Mouse (Mus musculus) granulocyte monocyte progenitor cell, adult 5-6 weeks (primary cell): ENCODE data around the gene Zbtb4. TPM values are rescaled to one million over a fixed set of nuclear protein-coding genes. Genes with fewer than 3 reads are reported as not detected.

Experiments used
- ATAC-seq: replicated peaks from 2 replicates; pipeline ENCODE4 v1.8.0; 2016; ENCODE audit warnings: mild to moderate bottlenecking, moderate TSS enrichment, inconsistent platforms; ENCODE audit not compliant: poor library complexity, severe bottlenecking
- total RNA-seq, 2 experiments: library from RNA; stranded (forward) in 1 of 2; stranded (reverse) in 1 of 2; fragments of 200-712, 200-1000 nt in 1 of 2; fragments of >200 nt in 1 of 2; fragmentation: Nextera tagmentation in 1 of 2; gene quantifications; 2 replicates each; pipeline ENCODE4 v1.2.3; 2014 to 2017

Gene Zbtb4
- total RNA-seq, 2 experiments from 2014 or later = 0.26 to 1.8 TPM

GRCm38 (mm10) chr11:69833554-69833953 is 67.8 kb downstream of the Zbtb4 start:
- no peak for ATAC-seq

Other genes starting within 250 kb of the Zbtb4 start
Only the 30 nearest of the 44 such genes appear.
- gene Shbg, start 148.0 kb upstream of the Zbtb4 start, total RNA-seq (2014; fragmentation: Nextera tagmentation) = not detected in 2 replicates
- gene Shbg, start 148.0 kb upstream of the Zbtb4 start, total RNA-seq (2017) = not detected in 2 replicates
- not detected in 2 replicates for gene Sat2, start 143.9 kb upstream of the Zbtb4 start, total RNA-seq (2014; fragmentation: Nextera tagmentation)
- gene Sat2, start 143.9 kb upstream of the Zbtb4 start, total RNA-seq (2017) = 1.8 TPM in 1 of 2 replicates, not detected in the other
- 47.4 and 65.8 TPM in 2 replicates for gene Fxr2, start 132.9 kb upstream of the Zbtb4 start, total RNA-seq (2014; fragmentation: Nextera tagmentation)
- gene Fxr2, start 132.9 kb upstream of the Zbtb4 start, total RNA-seq (2017) = 34.1 and 37.1 TPM in 2 replicates
- gene Sox15, start 110.6 kb upstream of the Zbtb4 start, total RNA-seq (2014; fragmentation: Nextera tagmentation) = not detected in 2 replicates
- gene Sox15, start 110.6 kb upstream of the Zbtb4 start, total RNA-seq (2017) = not detected in 2 replicates
- gene Mpdu1, start 103.3 kb upstream of the Zbtb4 start, total RNA-seq (2014; fragmentation: Nextera tagmentation) = 40.7 and 48.6 TPM in 2 replicates
- gene Mpdu1, start 103.3 kb upstream of the Zbtb4 start, total RNA-seq (2017) = 58.5 and 67.9 TPM in 2 replicates
- gene Cd68, start 99.8 kb upstream of the Zbtb4 start, total RNA-seq (2014; fragmentation: Nextera tagmentation) = 29.7 and 52.0 TPM in 2 replicates
- gene Cd68, start 99.8 kb upstream of the Zbtb4 start, total RNA-seq (2017) = 27.0 and 47.7 TPM in 2 replicates
- gene Eif4a1, start 93.5 kb upstream of the Zbtb4 start, total RNA-seq (2014; fragmentation: Nextera tagmentation) = 969 and 995 TPM in 2 replicates
- gene Eif4a1, start 93.5 kb upstream of the Zbtb4 start, total RNA-seq (2017) = 1,214 and 1,335 TPM in 2 replicates
- 99.4 and 106 TPM in 2 replicates for gene Senp3, start 83.8 kb upstream of the Zbtb4 start, total RNA-seq (2014; fragmentation: Nextera tagmentation)
- gene Senp3, start 83.8 kb upstream of the Zbtb4 start, total RNA-seq (2017) = 95.6 and 98.9 TPM in 2 replicates
- gene Tnfsf13, start 80.1 kb upstream of the Zbtb4 start, total RNA-seq (2014; fragmentation: Nextera tagmentation) = 5.4 and 27.7 TPM in 2 replicates
- 38.0 and 41.8 TPM in 2 replicates for gene Tnfsf13, start 80.1 kb upstream of the Zbtb4 start, total RNA-seq (2017)
- 2.1 and 6.1 TPM in 2 replicates for gene Tnfsf12, start 70.1 kb upstream of the Zbtb4 start, total RNA-seq (2014; fragmentation: Nextera tagmentation)
- gene Tnfsf12, start 70.1 kb upstream of the Zbtb4 start, total RNA-seq (2017) = 0.46 and 1.6 TPM in 2 replicates
- gene Tnfsfm13, start 69.8 kb upstream of the Zbtb4 start, total RNA-seq (2014; fragmentation: Nextera tagmentation) = 4.9 and 6.6 TPM in 2 replicates
- gene Tnfsfm13, start 69.8 kb upstream of the Zbtb4 start, total RNA-seq (2017) = 3.6 and 6.1 TPM in 2 replicates
- 153 and 165 TPM in 2 replicates for gene Polr2a, start 7.3 kb upstream of the Zbtb4 start, total RNA-seq (2014; fragmentation: Nextera tagmentation)
- gene Polr2a, start 7.3 kb upstream of the Zbtb4 start, total RNA-seq (2017) = 30.2 and 38.5 TPM in 2 replicates
- not detected in 2 replicates for gene Slc35g3, start 3.9 kb upstream of the Zbtb4 start, total RNA-seq (2014; fragmentation: Nextera tagmentation)
- not detected in 2 replicates for gene Slc35g3, start 3.9 kb upstream of the Zbtb4 start, total RNA-seq (2017)
- gene Chrnb1, start 30.0 kb downstream of the Zbtb4 start, total RNA-seq (2014; fragmentation: Nextera tagmentation) = not detected in 2 replicates
- gene Chrnb1, start 30.0 kb downstream of the Zbtb4 start, total RNA-seq (2017) = 0.82 TPM in 1 of 2 replicates, not detected in the other
- 1.6 and 2.9 TPM in 2 replicates for gene Fgf11, start 35.9 kb downstream of the Zbtb4 start, total RNA-seq (2014; fragmentation: Nextera tagmentation)
- gene Fgf11, start 35.9 kb downstream of the Zbtb4 start, total RNA-seq (2017) = not detected in 2 replicates
- gene Tmem102, start 39.7 kb downstream of the Zbtb4 start, total RNA-seq (2014; fragmentation: Nextera tagmentation) = not detected in 2 replicates
- not detected in 2 replicates for gene Tmem102, start 39.7 kb downstream of the Zbtb4 start, total RNA-seq (2017)
- gene Gm39566, start 49.4 kb downstream of the Zbtb4 start, total RNA-seq (2014; fragmentation: Nextera tagmentation) = not detected in 2 replicates
- gene Gm39566, start 49.4 kb downstream of the Zbtb4 start, total RNA-seq (2017) = not detected in 2 replicates
- not detected in 2 replicates for gene Spem2, start 52.6 kb downstream of the Zbtb4 start, total RNA-seq (2014; fragmentation: Nextera tagmentation)
- not detected in 2 replicates for gene Spem2, start 52.6 kb downstream of the Zbtb4 start, total RNA-seq (2017)
- not detected in 2 replicates for gene Spem1, start 56.3 kb downstream of the Zbtb4 start, total RNA-seq (2014; fragmentation: Nextera tagmentation)
- gene Spem1, start 56.3 kb downstream of the Zbtb4 start, total RNA-seq (2017) = not detected in 2 replicates
- 13.5 and 33.1 TPM in 2 replicates for gene Nlgn2, start 71.9 kb downstream of the Zbtb4 start, total RNA-seq (2014; fragmentation: Nextera tagmentation)
- gene Nlgn2, start 71.9 kb downstream of the Zbtb4 start, total RNA-seq (2017) = 4.0 and 7.4 TPM in 2 replicates
- 294 and 359 TPM in 2 replicates for gene Tmem256, start 72.6 kb downstream of the Zbtb4 start, total RNA-seq (2014; fragmentation: Nextera tagmentation)
- gene Tmem256, start 72.6 kb downstream of the Zbtb4 start, total RNA-seq (2017) = 118 and 164 TPM in 2 replicates
- gene Plscr3, start 80.5 kb downstream of the Zbtb4 start, total RNA-seq (2014; fragmentation: Nextera tagmentation) = 108 and 109 TPM in 2 replicates
- gene Plscr3, start 80.5 kb downstream of the Zbtb4 start, total RNA-seq (2017) = 24.9 and 25.2 TPM in 2 replicates
- 0.60 TPM in 1 of 2 replicates, not detected in the other for gene Tnk1, start 92.8 kb downstream of the Zbtb4 start, total RNA-seq (2014; fragmentation: Nextera tagmentation)
- not detected in 2 replicates for gene Tnk1, start 92.8 kb downstream of the Zbtb4 start, total RNA-seq (2017)
- not detected in 2 replicates for gene Tmem95, start 112.1 kb downstream of the Zbtb4 start, total RNA-seq (2014; fragmentation: Nextera tagmentation)
- not detected in 2 replicates for gene Tmem95, start 112.1 kb downstream of the Zbtb4 start, total RNA-seq (2017)
- 0.41 and 4.2 TPM in 2 replicates for gene Kctd11, start 115.5 kb downstream of the Zbtb4 start, total RNA-seq (2014; fragmentation: Nextera tagmentation)
- 1.1 and 2.6 TPM in 2 replicates for gene Kctd11, start 115.5 kb downstream of the Zbtb4 start, total RNA-seq (2017)
- 52.4 and 65.1 TPM in 2 replicates for gene Acap1, start 129.6 kb downstream of the Zbtb4 start, total RNA-seq (2014; fragmentation: Nextera tagmentation)
- 47.0 and 50.7 TPM in 2 replicates for gene Acap1, start 129.6 kb downstream of the Zbtb4 start, total RNA-seq (2017)
- 1.3 and 3.5 TPM in 2 replicates for gene 2810408A11Rik, start 135.1 kb downstream of the Zbtb4 start, total RNA-seq (2014; fragmentation: Nextera tagmentation)
- 3.6 and 6.4 TPM in 2 replicates for gene 2810408A11Rik, start 135.1 kb downstream of the Zbtb4 start, total RNA-seq (2017)
- 32.0 and 38.9 TPM in 2 replicates for gene Neurl4, start 135.2 kb downstream of the Zbtb4 start, total RNA-seq (2014; fragmentation: Nextera tagmentation)
- gene Neurl4, start 135.2 kb downstream of the Zbtb4 start, total RNA-seq (2017) = 20.7 and 27.5 TPM in 2 replicates
- gene Gps2, start 148.0 kb downstream of the Zbtb4 start, total RNA-seq (2014; fragmentation: Nextera tagmentation) = 71.5 and 99.8 TPM in 2 replicates
- gene Gps2, start 148.0 kb downstream of the Zbtb4 start, total RNA-seq (2017) = 47.1 and 58.2 TPM in 2 replicates
- 1,453 and 1,476 TPM in 2 replicates for gene Eif5a, start 156.0 kb downstream of the Zbtb4 start, total RNA-seq (2014; fragmentation: Nextera tagmentation)
- 890 and 976 TPM in 2 replicates for gene Eif5a, start 156.0 kb downstream of the Zbtb4 start, total RNA-seq (2017)